Mouse (Mus musculus): ENCODE measurements around the gene Rdh13. TPM values are rescaled to one million over a fixed set of nuclear protein-coding genes. Genes with fewer than 3 reads are reported as not detected.
"Not testable (repeated sequence)": the region's sequence is repeated elsewhere in the genome, so short reads cannot be mapped to it uniquely, and the experiment has no call there.

Rdh13 gene
- polyA plus RNA-seq, 1 experiment = 16.4 TPM

- 3% methylated on average over 1 of the region's 1 CpGs for WGBS
- DNase-seq = no peak
- no peak overlapping the region for H3K4me3 ChIP-seq (replicated peaks; ENCODE audit: extremely low read depth, low read depth, low read length)
- peak; percentile 10; the same call in 1 of the 2 replicates for TF ChIP-seq CTCF (IDR thresholded peaks at IDR 0.05; ENCODE audit: insufficient read depth, low read length)
- TF ChIP-seq POLR2A (IDR thresholded peaks at IDR 0.05; ENCODE audit: borderline replicate concordance, extremely low read depth, low read depth, low read length) = no peak
- 0 out of 2 replicates have a peak, but pooled peaks cover 2% of the 10 kb centered on the region for H3K4me1 ChIP-seq (ENCODE audit: control insufficient read depth, insufficient read depth, low read length)
These were observed 1.7 kb upstream of the Rdh13 start for GRCm38 (mm10) chr7:4447138-4447537.

GRCm38 (mm10) chr7:4440549-4440948 is 4.9 kb downstream of the Rdh13 start:
- Histone ChIP-seq H3K4me1 (ENCODE audit: control insufficient read depth, insufficient read depth, low read length) (no peaks in the 10 kb centered on the region), H3K4me3 (replicated peaks; ENCODE audit: extremely low read depth, low read depth, low read length) (no peak overlapping the region)
- TF ChIP-seq CTCF (IDR thresholded peaks at IDR 0.05; ENCODE audit: insufficient read depth, low read length) (no peak), POLR2A (IDR thresholded peaks at IDR 0.05; ENCODE audit: borderline replicate concordance, extremely low read depth, low read depth, low read length) (no peak)
- no peak for DNase-seq
- WGBS = 91% methylated on average over 10 of the region's 10 CpGs

- 93% methylated on average over 2 of the region's 2 CpGs for WGBS
- H3K4me3 ChIP-seq (replicated peaks; ENCODE audit: extremely low read depth, low read depth, low read length) = no peak overlapping the region
- no peak for TF ChIP-seq CTCF (IDR thresholded peaks at IDR 0.05; ENCODE audit: insufficient read depth, low read length)
- TF ChIP-seq POLR2A (IDR thresholded peaks at IDR 0.05; ENCODE audit: borderline replicate concordance, extremely low read depth, low read depth, low read length) = no peak
- no peaks in the 10 kb centered on the region for H3K4me1 ChIP-seq (ENCODE audit: control insufficient read depth, insufficient read depth, low read length)
- no peak for DNase-seq
These were observed 7.7 kb downstream of the Rdh13 start for GRCm38 (mm10) chr7:4437721-4438120.

- H3K4me1 ChIP-seq (ENCODE audit: control insufficient read depth, insufficient read depth, low read length) = no peaks in the 10 kb centered on the region
- DNase-seq = no peak
- TF ChIP-seq POLR2A (IDR thresholded peaks at IDR 0.05; ENCODE audit: borderline replicate concordance, extremely low read depth, low read depth, low read length) (no peak), CTCF (IDR thresholded peaks at IDR 0.05; ENCODE audit: insufficient read depth, low read length) (no peak)
- no peak overlapping the region for H3K4me3 ChIP-seq (replicated peaks; ENCODE audit: extremely low read depth, low read depth, low read length)
- whole genome bisulfite sequencing = 93% methylated on average over 8 of the region's 8 CpGs
These were observed 13.4 kb downstream of the Rdh13 start for GRCm38 (mm10) chr7:4432026-4432425.

- TF ChIP-seq CTCF (IDR thresholded peaks at IDR 0.05; ENCODE audit: insufficient read depth, low read length) (peak; percentile 93), POLR2A (IDR thresholded peaks at IDR 0.05; ENCODE audit: borderline replicate concordance, extremely low read depth, low read depth, low read length) (no peak)
- DNase-seq = peak; percentile 75
- H3K4me3 ChIP-seq (replicated peaks; ENCODE audit: extremely low read depth, low read depth, low read length) = no peak overlapping the region
- 79% methylated on average over 6 of the region's 6 CpGs for WGBS
- H3K4me1 ChIP-seq (ENCODE audit: control insufficient read depth, insufficient read depth, low read length) = no peaks in the 10 kb centered on the region
These were observed 13.9 kb downstream of the Rdh13 start for GRCm38 (mm10) chr7:4431548-4431947.

GRCm38 (mm10) chr7:4430246-4430844 is 15.1 kb downstream of the Rdh13 start:
- Histone ChIP-seq H3K4me1 (ENCODE audit: control insufficient read depth, insufficient read depth, low read length) (no peaks in the 10 kb centered on the region), H3K4me3 (replicated peaks; ENCODE audit: extremely low read depth, low read depth, low read length) (no peak overlapping the region)
- WGBS = 96% methylated on average over 9 of the region's 9 CpGs
- no peak for TF ChIP-seq CTCF (IDR thresholded peaks at IDR 0.05; ENCODE audit: insufficient read depth, low read length)
- no peak for DNase-seq

- 62% methylated on average over 7 of the region's 7 CpGs for WGBS
- Histone ChIP-seq H3K4me1 (ENCODE audit: control insufficient read depth, insufficient read depth, low read length) (no peaks in the 10 kb centered on the region), H3K4me3 (replicated peaks; ENCODE audit: extremely low read depth, low read depth, low read length) (no peak overlapping the region)
- peak; percentile 64 for DNase-seq
- TF ChIP-seq CTCF (IDR thresholded peaks at IDR 0.05; ENCODE audit: insufficient read depth, low read length) (peak; percentile 68), POLR2A (IDR thresholded peaks at IDR 0.05; ENCODE audit: borderline replicate concordance, extremely low read depth, low read depth, low read length) (no peak)
These were observed 18.1 kb downstream of the Rdh13 start for GRCm38 (mm10) chr7:4427161-4427912.

GRCm38 (mm10) chr7:4420230-4420629 is 25.2 kb downstream of the Rdh13 start:
- no peak for DNase-seq
- WGBS = 51% methylated on average over 4 of the region's 4 CpGs

GRCm38 (mm10) chr7:4419681-4420080 is 25.8 kb downstream of the Rdh13 start:
- 74% methylated on average over 6 of the region's 6 CpGs for WGBS
- Histone ChIP-seq H3K4me1 (ENCODE audit: control insufficient read depth, insufficient read depth, low read length) (no peaks in the 10 kb centered on the region), H3K4me3 (replicated peaks; ENCODE audit: extremely low read depth, low read depth, low read length) (no peak overlapping the region)
- no peak for DNase-seq
- TF ChIP-seq CTCF (IDR thresholded peaks at IDR 0.05; ENCODE audit: insufficient read depth, low read length) (no peak), POLR2A (IDR thresholded peaks at IDR 0.05; ENCODE audit: borderline replicate concordance, extremely low read depth, low read depth, low read length) (no peak)

More at GRCm38 (mm10) chr7:4420230-4420629, 25.2 kb downstream of the Rdh13 start:
- no peak overlapping the region for H3K4me3 ChIP-seq (replicated peaks; ENCODE audit: extremely low read depth, low read depth, low read length)
- H3K4me1 ChIP-seq (ENCODE audit: control insufficient read depth, insufficient read depth, low read length) = no peaks in the 10 kb centered on the region
- no peak for TF ChIP-seq CTCF (IDR thresholded peaks at IDR 0.05; ENCODE audit: insufficient read depth, low read length)
- no peak for TF ChIP-seq POLR2A (IDR thresholded peaks at IDR 0.05; ENCODE audit: borderline replicate concordance, extremely low read depth, low read depth, low read length)

GRCm38 (mm10) chr7:4412406-4412805 is 33.0 kb downstream of the Rdh13 start:
- not testable (repeated sequence) for DNase-seq; H3K4me1 ChIP-seq (ENCODE audit: control insufficient read depth, insufficient read depth, low read length); H3K4me3 ChIP-seq (replicated peaks; ENCODE audit: extremely low read depth, low read depth, low read length)
- WGBS = 97% methylated on average over 15 of the region's 15 CpGs

Data from lung, adult 2 months (tissue).